Mouse (Mus musculus): ENCODE data around the gene Otoa.

GRCm38 (mm10) chr7:121085500-121085899 is 4.0 kb downstream of the Otoa start:
- TF ChIP-seq EP300 (IDR thresholded peaks at IDR 0.05; ENCODE audit: low read depth): no peak
- TF ChIP-seq CTCF (IDR thresholded peaks at IDR 0.05; ENCODE audit: low read depth): no peak
